Mouse (Mus musculus): ENCODE results near the gene Scg3.

GRCm38 (mm10) chr9:75630823-75631454, 52.9 kb downstream of the Scg3 start:
- no peak for TF ChIP-seq CTCF (IDR thresholded peaks at IDR 0.05; ENCODE audit: low read depth, low read length)
- no peak for TF ChIP-seq POLR2A (IDR thresholded peaks at IDR 0.05; ENCODE audit: extremely low read depth, insufficient read depth, low read length)
